Comparison of ENCODE assay signal across 17 mouse cellular contexts in genomic region chr19:6662346-6662939, GRCm38 (mm10).
A peak's percentile ranks its signal among the peaks of the same experiment; 100 is the strongest.
DNase-seq lines count a peak whose midpoint lies in the region; ATAC-seq and TF ChIP-seq lines count a peak whose summit lies in the region.
"Had no signal": no experiment of that assay in that cellular context is flagged by ENCODE, and none has a peak within 500 bp of the region (broad histone marks: within the 10 kb centered on the region; RNA-seq: fewer than 3 reads in every experiment).

No protein-coding gene starts in this region.

- no peak overlapping the region for H3K4me3 ChIP-seq in kidney, embryonic 15.5 days (replicated peaks)
- no peak overlapping the region for H3K4me3 ChIP-seq in thymus, adult 2 months (ENCODE audit: control insufficient read depth, insufficient read depth, low read length)
- H3K4me3 ChIP-seq: embryonic facial prominence, embryonic 13.5 days; gastrocnemius, adult 2 months; heart, embryonic 15.5 days; limb, embryonic 15.5 days had no signal

- peaks cover 6% of the 10 kb centered on the region; the same call in 1 of the 2 replicates for H3K27me3 ChIP-seq in kidney, embryonic 15.5 days
- H3K27me3 ChIP-seq in thymus, adult 2 months (ENCODE audit: control insufficient read depth, insufficient read depth, low read length) = no peaks in the 10 kb centered on the region
- H3K27me3 ChIP-seq: embryonic facial prominence, embryonic 13.5 days had no signal

- H3K9ac ChIP-seq in kidney, embryonic 15.5 days = no peak overlapping the region
- H3K9ac ChIP-seq: embryonic facial prominence, embryonic 13.5 days; heart, embryonic 15.5 days; limb, embryonic 15.5 days had no signal

- ATAC-seq in kidney, embryonic 15.5 days (replicated peaks; ENCODE audit: low FRiP score) = no peak

- no peaks in the 10 kb centered on the region for H3K36me3 ChIP-seq in kidney, embryonic 15.5 days
- H3K36me3 ChIP-seq in thymus, adult 2 months (ENCODE audit: control insufficient read depth, insufficient read depth, low read length) = no peaks in the 10 kb centered on the region
- H3K36me3 ChIP-seq: embryonic facial prominence, embryonic 13.5 days; heart, embryonic 15.5 days; limb, embryonic 15.5 days had no signal

- no peaks in the 10 kb centered on the region for H3K9me3 ChIP-seq in kidney, embryonic 15.5 days (replicated peaks)
- H3K9me3 ChIP-seq: embryonic facial prominence, embryonic 13.5 days; heart, embryonic 15.5 days; limb, embryonic 15.5 days had no signal

- no peak for TF ChIP-seq POLR2A in thymus, adult 2 months (IDR thresholded peaks at IDR 0.05; ENCODE audit: control insufficient read depth, extremely low read depth, insufficient read depth, low read length, poor library complexity)

- H3K4me2 ChIP-seq in kidney, embryonic 15.5 days = no peak overlapping the region
- H3K4me2 ChIP-seq: embryonic facial prominence, embryonic 13.5 days; heart, embryonic 15.5 days; limb, embryonic 15.5 days; midbrain, embryonic 11.5 days had no signal

- 34% methylated on average over 4 of the region's 4 CpGs for whole genome bisulfite sequencing in kidney, embryonic 15.5 days
- WGBS in thymus, adult 2 months = 83% methylated on average over 4 of the region's 4 CpGs

- H3K4me1 ChIP-seq in kidney, embryonic 15.5 days = no peaks in the 10 kb centered on the region; the same call in 1 of the 2 replicates
- no peaks in the 10 kb centered on the region for H3K4me1 ChIP-seq in thymus, adult 2 months (replicated peaks; ENCODE audit: control insufficient read depth, insufficient read depth, low read length)
- H3K4me1 ChIP-seq: embryonic facial prominence, embryonic 13.5 days had no signal

- peak; percentile 35 for DNase-seq in kidney, adult 18-20 months
- DNase-seq in 3T3-L1 (ENCODE audit: low read depth, low spot score) = peak; percentile 14
- DNase-seq in adrenal gland, adult 8-10 months = peak; percentile 61
- DNase-seq in retina, embryonic 14.5 days (ENCODE audit: low spot score) = peak; percentile 62
- no peak for DNase-seq in gastrocnemius, adult 8-10 months (ENCODE audit: low spot score in 2 of 2)
- no peak for DNase-seq in thymus, adult 2 months
- DNase-seq: cerebellum, adult 8-10 months; gastrocnemius, adult 2 months; heart, adult 18-20 months; lung, adult 2 months; lung, postnatal 36 days; thymus, postnatal 4 days had no signal

- H3K27ac ChIP-seq in kidney, embryonic 15.5 days = no peak overlapping the region
- no peak overlapping the region for H3K27ac ChIP-seq in thymus, adult 2 months (ENCODE audit: control insufficient read depth, insufficient read depth, low read length)
- H3K27ac ChIP-seq: embryonic facial prominence, embryonic 13.5 days; gastrocnemius, adult 2 months; heart, embryonic 15.5 days; limb, embryonic 15.5 days had no signal

- no peak for TF ChIP-seq CTCF in thymus, adult 2 months (IDR thresholded peaks at IDR 0.05; ENCODE audit: borderline replicate concordance, control insufficient read depth, extremely low read depth, insufficient read depth, low read length, poor library complexity)

Comparison
In these comparisons a context has a peak if more than half of its experiments do, and no peak if none do; other contexts are left out.
1. DNase-seq: peak in kidney, adult 18-20 months (single experiment), 3T3-L1 (single experiment), adrenal gland, adult 8-10 months (single experiment) and retina, embryonic 14.5 days (single experiment); none in gastrocnemius, adult 8-10 months (0 of 2) and thymus, adult 2 months (single experiment).